ENCODE assay signal across 7 mouse cellular contexts in the genomic region with DNA sequence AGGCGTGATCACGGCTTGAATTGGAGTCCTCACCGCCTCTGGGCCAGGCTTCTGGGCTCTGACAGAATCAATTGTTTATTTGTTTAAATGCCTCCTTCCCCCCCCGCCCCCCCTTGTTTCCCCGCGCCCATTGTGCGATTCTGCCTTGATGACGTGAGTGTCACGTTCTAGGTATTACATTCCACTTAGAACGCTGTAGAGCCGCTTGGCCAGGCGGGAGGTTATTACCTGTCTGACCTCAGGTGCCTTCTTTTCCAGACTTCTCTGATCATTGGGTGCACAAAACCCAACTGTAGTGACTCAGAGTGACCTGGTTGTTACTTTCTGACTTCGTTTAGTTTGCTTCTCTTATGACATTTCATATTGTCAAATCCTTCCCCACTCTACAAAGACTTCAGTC. TPM values are rescaled to one million over a fixed set of nuclear protein-coding genes. Genes with fewer than 3 reads are reported as not detected.
DNase-seq lines count a peak whose midpoint lies in the region; ATAC-seq lines count a peak whose summit lies in the region.

No protein-coding gene starts in this region.

- H3K4me2 ChIP-seq in forebrain, embryonic 15.5 days (replicated peaks), result peak overlapping the region; percentile 49

- ATAC-seq in CD4-positive, CD25-positive, alpha-beta regulatory T cell, adult 4 months, result peak; percentile 21
- ATAC-seq in forebrain, embryonic 15.5 days (replicated peaks), result no peak

- peaks cover 10% of the 10 kb centered on the region for H3K4me1 ChIP-seq in forebrain, embryonic 15.5 days

- 3% methylated on average over 13 of the region's 13 CpGs for WGBS in forebrain, embryonic 15.5 days

- peak; percentile 68 to 69 for DNase-seq in B cell, adult 2 months
- peak; percentile 7 for DNase-seq in liver
- peak; percentile 71 for DNase-seq in naive thymus-derived CD4-positive, alpha-beta T cell, adult 2 months (ENCODE audit: low read depth)
- DNase-seq in layer of hippocampus, adult 9-11 months, result no peak
- DNase-seq in frontal cortex, postnatal 10 days (ENCODE audit: low spot score in 2 of 2), result no peak

- H3K27ac ChIP-seq in forebrain, embryonic 15.5 days (replicated peaks), result peak overlapping the region; percentile 77

- peak overlapping the region; percentile 85 for H3K4me3 ChIP-seq in forebrain, embryonic 15.5 days

- no peaks in the 10 kb centered on the region for H3K36me3 ChIP-seq in forebrain, embryonic 15.5 days

- H3K9me3 ChIP-seq in forebrain, embryonic 15.5 days, result no peaks in the 10 kb centered on the region

- H3K9ac ChIP-seq in forebrain, embryonic 15.5 days (replicated peaks), result peak overlapping the region; percentile 84

- H3K27me3 ChIP-seq in forebrain, embryonic 15.5 days, result no peaks in the 10 kb centered on the region

RNA-seq across cellular contexts. Expression of gene Lmbrd1, which starts 0.6 kb away (rescaled TPM):
- 100 to 1,000 TPM in 1 of 2 experiments, 10 to 100 TPM in 1; 66.4 to 124 TPM for polyA plus RNA-seq in CD4-positive, CD25-positive, alpha-beta regulatory T cell, adult 4 months (2017; shearing (Covaris generic))
- polyA plus RNA-seq in forebrain, embryonic 15.5 days (2015; fragmentation: Nextera tagmentation; extraction: Ambion mirVana), result 37.9 and 41.2 TPM in 2 replicates

Comparison
In these comparisons a context has a peak if more than half of its experiments do, and no peak if none do; other contexts are left out.
1. DNase-seq: peak in B cell, adult 2 months (2 of 2), liver (single experiment) and naive thymus-derived CD4-positive, alpha-beta T cell, adult 2 months (single experiment); none in layer of hippocampus, adult 9-11 months (single experiment) and frontal cortex, postnatal 10 days (0 of 2).